Comparison of ENCODE assay signal across 17 mouse cellular contexts in the genomic region with DNA sequence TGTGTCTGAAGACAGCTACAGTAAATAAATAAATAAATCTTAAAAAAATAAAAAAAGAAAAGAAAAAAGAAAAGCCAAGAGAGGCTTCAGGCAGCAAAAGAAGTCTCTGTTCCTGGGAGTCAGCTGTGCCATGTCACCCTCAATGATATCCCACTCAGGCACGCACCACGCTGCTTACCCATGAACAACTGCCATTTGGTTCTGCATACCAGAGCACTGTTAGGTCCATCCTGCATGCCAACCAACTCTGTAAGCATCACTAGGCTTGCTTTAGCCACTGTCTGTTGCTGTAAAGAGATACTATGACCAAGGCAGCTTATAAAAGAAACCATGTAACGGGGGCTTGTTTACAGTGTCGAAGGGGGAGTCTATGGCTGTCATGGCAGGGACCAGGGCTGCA.
"Had no signal": no experiment of that assay in that cellular context is flagged by ENCODE, and none has a peak within 500 bp of the region (broad histone marks: within the 10 kb centered on the region; RNA-seq: fewer than 3 reads in every experiment).

No protein-coding gene starts in this region.

- H3K27me3 ChIP-seq: neural tube, embryonic 12.5 days; neural tube, embryonic 13.5 days; neural tube, embryonic 15.5 days; stomach, embryonic 15.5 days had no signal

- H3K36me3 ChIP-seq: neural tube, embryonic 12.5 days; neural tube, embryonic 13.5 days; neural tube, embryonic 15.5 days; stomach, embryonic 15.5 days had no signal

- H3K4me3 ChIP-seq: neural tube, embryonic 12.5 days; neural tube, embryonic 13.5 days; neural tube, embryonic 15.5 days; stomach, embryonic 15.5 days had no signal

- H3K9ac ChIP-seq: neural tube, embryonic 12.5 days; neural tube, embryonic 13.5 days; neural tube, embryonic 15.5 days; stomach, embryonic 15.5 days had no signal

- DNase-seq: retina, postnatal 1 day; right cerebral cortex, adult 18-20 months; right cerebral cortex, postnatal 14 days; right cerebral cortex, postnatal 25 days; right cerebral cortex, postnatal 4 days; spleen, adult 18-20 months; thymus, adult 18-20 months; thymus, adult 2 months; thymus, postnatal 14 days; thymus, postnatal 25 days; thymus, postnatal 36 days; thymus, postnatal 4 days had no signal

- H3K27ac ChIP-seq: neural tube, embryonic 12.5 days; neural tube, embryonic 13.5 days; neural tube, embryonic 15.5 days; stomach, embryonic 15.5 days; stomach, postnatal 0 days had no signal

- H3K4me2 ChIP-seq: neural tube, embryonic 12.5 days; neural tube, embryonic 13.5 days; neural tube, embryonic 15.5 days; stomach, embryonic 15.5 days had no signal
